Mouse (Mus musculus) E14TG2a.4 (cell line): ENCODE data around the gene Pik3cg.

Experiments
- H3K27me3 ChIP-seq: 2 replicates; pipeline ENCODE4 v1.6.1; 2014; ENCODE audit warnings: low read length, control low read depth; ENCODE audit not compliant: insufficient read depth
- H3K36me3 ChIP-seq: 2 replicates; pipeline ENCODE4 v1.6.1; 2014; ENCODE audit warnings: low read length, control low read depth; ENCODE audit not compliant: insufficient read depth
- H3K4me1 ChIP-seq: replicated peaks from 2 replicates; pipeline ENCODE4 v1.6.1; 2014; ENCODE audit warnings: low read depth, low read length, control low read depth
- H3K4me3 ChIP-seq: replicated peaks from 2 replicates; pipeline ENCODE4 v1.5.1; 2014; ENCODE audit warnings: mild to moderate bottlenecking, low read length
- H3K9me3 ChIP-seq: 2 replicates; pipeline ENCODE4 v1.6.1; 2014; ENCODE audit warnings: low read length, control low read depth
- CTCF ChIP-seq: conservative IDR thresholded peaks from 2 replicates; pipeline ENCODE4 v1.5.1; 2014; ENCODE audit warnings: low read length
- NANOG ChIP-seq: IDR thresholded peaks from 2 replicates; pipeline ENCODE4 v1.6.1; 2014; ENCODE audit warnings: borderline replicate concordance, low read length, mixed read lengths
- POU5F1 ChIP-seq: IDR thresholded peaks from 2 replicates; pipeline ENCODE4 v1.6.1; 2014; ENCODE audit warnings: low read length, borderline replicate concordance

Pik3cg gene

GRCm38 (mm10) chr12:32124456-32124855 lies 84.0 kb downstream of the Pik3cg start:
- Histone ChIP-seq H3K9me3 (no peaks in the 10 kb centered on the region), H3K4me1 (no peaks in the 10 kb centered on the region), H3K27me3 (peaks cover 4% of the 10 kb centered on the region; the same call in 1 of the 2 replicates), H3K36me3 (no peaks in the 10 kb centered on the region), H3K4me3 (no peak overlapping the region)
- TF ChIP-seq CTCF: no peak
- no peak for TF ChIP-seq NANOG
- TF ChIP-seq POU5F1: no peak

GRCm38 (mm10) chr12:32124030-32124429 lies 84.4 kb downstream of the Pik3cg start:
- peaks cover 4% of the 10 kb centered on the region; the same call in 1 of the 2 replicates for H3K27me3 ChIP-seq
- H3K4me1 ChIP-seq: no peaks in the 10 kb centered on the region
- no peak overlapping the region for H3K4me3 ChIP-seq
- no peaks in the 10 kb centered on the region for H3K9me3 ChIP-seq
- H3K36me3 ChIP-seq: no peaks in the 10 kb centered on the region
- TF ChIP-seq NANOG (no peak), CTCF (no peak), POU5F1 (no peak)

GRCm38 (mm10) chr12:32123559-32123958 lies 84.9 kb downstream of the Pik3cg start:
- TF ChIP-seq CTCF (no peak), POU5F1 (no peak), NANOG (no peak)
- H3K36me3 ChIP-seq: no peaks in the 10 kb centered on the region
- H3K4me3 ChIP-seq: no peak overlapping the region
- H3K9me3 ChIP-seq: no peaks in the 10 kb centered on the region
- peaks cover 4% of the 10 kb centered on the region; the same call in 1 of the 2 replicates for H3K27me3 ChIP-seq
- no peaks in the 10 kb centered on the region for H3K4me1 ChIP-seq
